Mouse (Mus musculus) hindbrain, embryonic 11.5 days (tissue): ENCODE data around the gene Kat6b. TPM values are rescaled to one million over a fixed set of nuclear protein-coding genes. Genes with fewer than 3 reads are reported as not detected.

Experiments
- ATAC-seq: fragments of 200-750 bp; cut with Nextera tagmentation; 2 replicates; pipeline ENCODE4 v1.8.0; 2017; ENCODE audit warnings: mild to moderate bottlenecking, moderate TSS enrichment, moderate library complexity; ENCODE audit not compliant: low FRiP score
- DNase-seq: peaks from one replicate; pipeline ENCODE4 v3.0.0-alpha.2; 2015; ENCODE audit warnings: low spot score
- H3K27ac ChIP-seq: fragments of 300-500 bp; sonication (generic); 2 replicates; pipeline ENCODE4 v1.5.1; 2014; ENCODE audit warnings: mild to moderate bottlenecking, low read depth, low read length
- H3K27me3 ChIP-seq: fragments of 300-500 bp; sonication (generic); 2 replicates; pipeline ENCODE4 v1.6.1; 2014; ENCODE audit warnings: mild to moderate bottlenecking, low read length, moderate library complexity, mixed read lengths; ENCODE audit not compliant: control insufficient read depth, insufficient read depth
- H3K36me3 ChIP-seq: fragments of 300-500 bp; sonication (generic); 2 replicates; pipeline ENCODE4 v1.6.1; 2014; ENCODE audit warnings: mild to moderate bottlenecking, low read length, moderate library complexity, mixed read lengths; ENCODE audit not compliant: control insufficient read depth, insufficient read depth
- H3K4me1 ChIP-seq: fragments of 300-500 bp; sonication (generic); replicated peaks from 2 replicates; pipeline ENCODE4 v1.6.1; 2014; ENCODE audit warnings: low read length, mixed read lengths; ENCODE audit not compliant: control insufficient read depth, insufficient read depth
- H3K4me2 ChIP-seq: fragments of 300-500 bp; sonication (generic); replicated peaks from 2 replicates; pipeline ENCODE4 v1.6.1; 2014; ENCODE audit warnings: mild to moderate bottlenecking, low read depth, low read length
- H3K4me3 ChIP-seq: fragments of 300-500 bp; sonication (generic); 2 replicates; pipeline ENCODE4 v1.5.1; 2014; ENCODE audit warnings: low read depth, low read length
- H3K9ac ChIP-seq: fragments of 300-500 bp; sonication (generic); 2 replicates; pipeline ENCODE4 v1.6.1; 2014; ENCODE audit warnings: low read depth, low read length
- H3K9me3 ChIP-seq: fragments of 300-500 bp; sonication (generic); 2 replicates; pipeline ENCODE4 v1.6.1; 2016; ENCODE audit warnings: low read length; ENCODE audit not compliant: control insufficient read depth
- WGBS: fragments of 180-500 bp; shearing (Covaris S2); extraction: QIAGEN DNeasy Blood & Tissue Kit; methylation state at CpG from one replicate; pipeline ENCODE4 v1.1.7; 2014; 5-methylcytosine and 5-hydroxymethylcytosine counted together
- polyA plus RNA-seq: library from polyadenylated mRNA; unstranded; fragments of >200 nt; fragmentation: Nextera tagmentation; extraction: Ambion mirVana; gene quantifications from 2 replicates; pipeline ENCODE4 v1.2.1, GENCODE M21; 2014

Gene Kat6b
- polyA plus RNA-seq, 1 experiment from 2014 or later = 24.0 TPM

DNA sequence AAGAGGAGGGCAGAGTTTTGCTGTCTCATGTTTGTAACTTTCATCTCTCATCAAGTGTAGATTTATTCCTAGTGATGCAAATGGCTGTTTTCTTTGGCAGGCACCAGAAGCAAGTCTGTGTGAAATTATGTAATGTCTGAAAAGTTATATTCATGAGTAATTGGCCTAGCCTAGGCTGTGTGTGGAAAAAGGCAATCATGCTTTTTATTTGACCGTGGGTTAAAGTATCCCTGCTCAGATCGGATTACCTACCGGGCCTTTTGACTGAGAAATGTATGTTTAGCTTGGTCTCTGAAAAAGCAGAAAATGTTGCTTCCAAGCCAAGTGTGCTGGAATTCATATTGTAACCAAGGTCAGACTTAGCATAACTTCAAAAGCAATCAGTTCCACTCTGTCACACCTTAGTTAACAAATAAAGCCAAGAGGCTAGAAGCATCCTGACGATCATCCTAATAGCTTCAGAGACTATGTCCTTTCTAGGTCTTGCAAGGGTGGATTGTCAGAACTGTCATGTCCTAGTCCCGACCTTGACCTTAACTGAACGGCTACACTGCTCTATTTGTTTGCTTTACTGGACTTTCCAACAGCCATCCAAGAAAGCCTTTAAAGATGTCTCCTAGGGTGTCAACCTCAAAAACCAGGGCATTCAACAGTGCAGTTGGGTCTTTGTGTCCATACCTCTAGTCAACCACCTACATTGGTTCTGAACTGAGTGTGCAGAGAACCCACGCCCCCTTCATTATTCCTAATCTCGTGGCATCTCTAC, 111.9 kb downstream of the Kat6b start:
- H3K4me3 ChIP-seq = no peak overlapping the region
- 85% methylated on average over 8 of the region's 8 CpGs for WGBS
- no peaks in the 10 kb centered on the region for H3K9me3 ChIP-seq
- no peak overlapping the region for H3K4me2 ChIP-seq
- no peaks in the 10 kb centered on the region for H3K27me3 ChIP-seq
- no peaks in the 10 kb centered on the region for H3K36me3 ChIP-seq
- H3K9ac ChIP-seq = no peak overlapping the region
- no peaks in the 10 kb centered on the region for H3K4me1 ChIP-seq
- ATAC-seq (no peak), DNase-seq (no peak)
- no peak overlapping the region for H3K27ac ChIP-seq

DNA sequence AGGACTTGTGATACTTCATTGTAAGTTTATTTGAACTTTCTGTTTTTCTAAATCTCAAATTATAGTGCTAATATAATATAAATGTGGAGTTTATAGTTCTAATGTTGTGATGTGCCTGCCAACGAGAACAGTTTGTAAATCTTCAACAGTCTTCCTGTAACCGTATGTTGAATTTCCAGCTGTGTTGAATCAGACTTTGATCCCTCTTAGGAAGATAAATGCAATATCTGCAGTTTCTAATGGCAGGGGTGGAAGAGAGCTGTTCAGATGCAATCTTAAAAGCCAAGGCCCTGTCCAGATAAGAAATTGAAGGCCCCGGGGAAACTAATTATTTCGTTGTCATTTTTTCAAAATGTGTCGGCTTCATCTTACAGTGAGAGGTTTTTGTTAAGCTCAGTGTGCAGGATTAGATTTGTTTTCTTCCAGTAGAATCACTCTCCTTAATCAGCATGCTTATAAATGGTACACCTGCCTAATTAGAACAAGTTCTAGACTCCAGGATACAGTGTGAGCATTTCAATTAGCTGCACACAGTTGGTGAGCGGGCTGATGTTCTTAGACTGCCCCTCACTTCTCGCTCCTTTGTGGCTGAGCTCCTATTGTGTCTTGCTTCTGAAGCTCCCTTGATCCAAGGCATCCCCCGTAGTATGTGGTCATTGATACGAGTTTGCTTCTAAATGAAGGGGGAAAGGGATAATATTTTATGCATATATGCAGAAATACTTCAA, 118.4 kb downstream of the Kat6b start:
- WGBS = 58% methylated on average over 9 of the region's 9 CpGs
- H3K9me3 ChIP-seq = no peaks in the 10 kb centered on the region
- H3K4me3 ChIP-seq = no peak overlapping the region
- H3K9ac ChIP-seq = no peak overlapping the region
- no peaks in the 10 kb centered on the region for H3K36me3 ChIP-seq
- peak overlapping the region; percentile 59 for H3K27ac ChIP-seq
- DNase-seq (no peak), ATAC-seq (no peak)
- H3K27me3 ChIP-seq = no peaks in the 10 kb centered on the region
- no peak overlapping the region for H3K4me2 ChIP-seq
- H3K4me1 ChIP-seq = 0 out of 2 replicates have a peak, but pooled peaks cover 4% of the 10 kb centered on the region

DNA sequence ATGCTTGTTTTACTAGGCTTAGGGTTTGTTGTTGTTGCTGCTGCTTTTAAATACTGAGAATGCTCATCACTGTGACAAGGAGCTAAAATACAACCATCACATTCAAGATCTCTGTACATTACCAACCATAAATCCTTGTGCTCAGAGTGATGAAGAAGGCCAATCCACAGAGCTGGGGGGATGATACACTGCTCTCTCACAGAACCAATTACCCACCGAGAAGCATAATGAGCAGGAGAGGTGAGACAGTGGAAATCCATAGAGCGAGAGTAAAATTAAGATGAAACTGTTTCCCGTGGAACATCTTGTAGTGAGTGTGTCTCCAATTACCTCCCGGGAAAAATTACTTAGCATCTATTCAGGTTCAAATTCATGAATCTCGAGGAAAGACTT, 118.9 kb downstream of the Kat6b start:
- ATAC-seq = no peak
- H3K9ac ChIP-seq = no peak overlapping the region

DNA sequence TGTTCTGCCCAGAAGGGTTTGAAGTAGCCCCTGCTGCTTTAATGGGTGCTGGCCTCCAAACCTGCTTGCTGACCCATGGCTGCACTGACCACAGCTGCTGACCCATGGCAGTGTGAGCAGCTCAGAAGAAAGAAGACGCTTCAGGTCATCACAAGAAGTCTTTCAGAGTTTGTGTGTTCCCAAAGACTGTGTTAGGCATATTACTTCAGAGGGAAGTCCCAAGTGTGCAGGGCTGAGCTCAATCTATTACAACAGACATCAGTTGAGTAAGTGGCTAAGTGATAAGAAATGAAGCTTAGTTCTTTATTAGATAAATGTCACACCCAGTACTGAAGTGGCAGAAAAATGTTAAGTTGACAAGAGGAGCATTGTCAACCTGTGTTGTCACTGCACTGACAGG, 119.4 kb downstream of the Kat6b start:
- DNase-seq (no peak), ATAC-seq (no peak)
- no peak overlapping the region for H3K9ac ChIP-seq
- no peaks in the 10 kb centered on the region for H3K9me3 ChIP-seq
- H3K4me3 ChIP-seq = no peak overlapping the region
- H3K36me3 ChIP-seq = no peaks in the 10 kb centered on the region
- 0 out of 2 replicates have a peak overlapping the region, but pooled peaks have one; percentile 59 for H3K27ac ChIP-seq
- 50% methylated on average over 1 of the region's 1 CpGs for WGBS
- H3K4me2 ChIP-seq = no peak overlapping the region
- H3K27me3 ChIP-seq = no peaks in the 10 kb centered on the region
- H3K4me1 ChIP-seq = 0 out of 2 replicates have a peak, but pooled peaks cover 4% of the 10 kb centered on the region

More for the DNA sequence above, 118.9 kb downstream of the Kat6b start:
- Histone ChIP-seq H3K4me2 (no peak overlapping the region), H3K36me3 (no peaks in the 10 kb centered on the region), H3K27me3 (no peaks in the 10 kb centered on the region), H3K4me1 (0 out of 2 replicates have a peak, but pooled peaks cover 4% of the 10 kb centered on the region), H3K4me3 (no peak overlapping the region), H3K9me3 (no peaks in the 10 kb centered on the region), H3K27ac (peak overlapping the region; percentile 59)
- DNase-seq = no peak
- 59% methylated on average over 5 of the region's 5 CpGs for whole genome bisulfite sequencing

DNA sequence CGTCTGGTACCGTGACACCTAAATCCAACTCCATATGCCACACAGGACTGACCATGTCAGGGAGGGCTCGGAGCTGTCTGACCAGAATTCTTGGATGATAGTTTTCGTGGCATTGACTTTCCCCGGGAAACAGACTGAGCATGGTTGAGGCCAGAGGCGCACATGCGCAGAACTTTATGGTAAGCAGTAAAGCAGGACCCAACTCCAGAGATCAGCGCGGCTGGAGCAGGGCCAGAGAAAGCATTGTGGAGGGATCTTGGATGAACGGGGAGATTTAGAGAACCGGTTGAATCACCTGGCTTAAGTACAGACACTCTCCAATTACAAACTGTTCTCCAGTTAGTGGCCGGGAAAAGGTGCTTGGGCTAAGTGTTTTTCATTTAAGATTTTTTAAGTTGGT, 120.9 kb downstream of the Kat6b start:
- Histone ChIP-seq H3K4me2 (no peak overlapping the region), H3K9me3 (no peaks in the 10 kb centered on the region), H3K9ac (no peak overlapping the region), H3K27ac (no peak overlapping the region), H3K4me3 (no peak overlapping the region), H3K27me3 (no peaks in the 10 kb centered on the region), H3K4me1 (0 out of 2 replicates have a peak, but pooled peaks cover 4% of the 10 kb centered on the region), H3K36me3 (no peaks in the 10 kb centered on the region)
- DNase-seq (no peak), ATAC-seq (no peak)
- WGBS = 93% methylated on average over 12 of the region's 12 CpGs

DNA sequence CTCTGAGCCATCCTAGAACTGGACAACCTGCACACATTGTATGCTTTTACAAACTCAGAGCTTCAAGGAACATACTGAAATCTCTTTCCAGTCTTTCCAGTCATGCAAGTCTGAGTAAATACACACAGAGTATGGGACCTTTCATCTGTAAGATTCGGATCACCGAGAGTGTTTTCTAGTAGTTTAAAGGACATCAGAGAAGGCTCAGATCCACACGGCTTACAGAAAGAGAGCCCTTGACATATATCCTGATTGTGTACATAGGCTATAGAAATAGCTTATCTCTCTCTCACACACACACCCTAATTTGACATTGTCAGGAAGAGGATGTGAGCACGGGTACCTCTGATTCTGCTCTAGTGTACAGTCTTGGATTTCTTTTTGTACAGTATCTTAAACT, 121.7 kb downstream of the Kat6b start:
- H3K27me3 ChIP-seq = no peaks in the 10 kb centered on the region
- 75% methylated on average over 4 of the region's 4 CpGs for WGBS
- ATAC-seq (no peak), DNase-seq (no peak)
- H3K9me3 ChIP-seq = no peaks in the 10 kb centered on the region
- H3K9ac ChIP-seq = no peak overlapping the region
- H3K36me3 ChIP-seq = no peaks in the 10 kb centered on the region
- no peak overlapping the region for H3K4me3 ChIP-seq
- no peak overlapping the region for H3K4me2 ChIP-seq
- H3K27ac ChIP-seq = no peak overlapping the region
- H3K4me1 ChIP-seq = 0 out of 2 replicates have a peak, but pooled peaks cover 4% of the 10 kb centered on the region

DNA sequence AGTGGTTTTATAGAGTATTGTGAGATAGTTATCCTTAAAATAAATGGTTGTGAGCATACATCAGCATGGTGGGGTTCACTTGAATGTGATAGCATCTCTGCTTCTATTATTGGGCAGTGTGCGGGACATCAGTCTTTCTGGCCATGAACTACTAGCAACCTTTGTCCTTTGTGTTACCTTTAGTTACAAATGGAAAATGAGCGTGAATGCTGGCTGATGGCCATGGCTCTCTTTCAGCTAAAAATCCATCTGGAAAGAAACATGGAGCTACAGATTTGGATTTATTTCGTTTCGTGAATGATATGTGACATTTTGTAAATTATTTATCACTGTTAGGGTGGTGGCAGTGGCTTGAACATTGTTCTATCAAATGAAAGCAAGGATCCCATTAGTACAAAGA, 126.5 kb downstream of the Kat6b start:
- H3K4me2 ChIP-seq = no peak overlapping the region
- no peak overlapping the region for H3K27ac ChIP-seq
- WGBS = 77% methylated on average over 4 of the region's 4 CpGs
- DNase-seq = no peak
- no peak overlapping the region for H3K9ac ChIP-seq
- H3K36me3 ChIP-seq = no peaks in the 10 kb centered on the region
- no peak for ATAC-seq
- H3K27me3 ChIP-seq = no peaks in the 10 kb centered on the region
- H3K9me3 ChIP-seq = no peaks in the 10 kb centered on the region
- H3K4me3 ChIP-seq = no peak overlapping the region
- H3K4me1 ChIP-seq = 0 out of 2 replicates have a peak, but pooled peaks cover 2% of the 10 kb centered on the region

DNA sequence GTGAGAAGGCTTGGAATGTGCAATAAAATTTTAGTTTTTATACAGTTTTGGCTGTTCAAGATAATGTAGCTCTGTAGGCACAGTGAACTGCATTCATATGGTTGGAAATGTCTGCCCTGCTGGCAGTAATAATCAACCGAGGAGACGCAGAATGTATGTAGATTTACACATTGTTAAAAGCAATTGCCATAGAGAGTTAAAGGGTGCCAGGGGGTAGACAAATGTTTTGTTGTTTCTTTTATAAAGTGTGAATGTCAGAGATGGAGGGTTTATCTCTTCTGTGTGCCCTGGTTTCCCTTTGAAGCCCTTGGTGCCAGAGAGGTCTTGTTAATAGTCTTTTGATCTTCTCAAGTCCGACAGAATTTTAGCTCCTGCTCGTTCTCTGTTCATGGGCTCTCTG, 127.7 kb downstream of the Kat6b start:
- H3K27me3 ChIP-seq = no peaks in the 10 kb centered on the region
- H3K4me2 ChIP-seq = no peak overlapping the region
- no peak overlapping the region for H3K27ac ChIP-seq
- H3K4me3 ChIP-seq = no peak overlapping the region
- no peak for DNase-seq
- no peaks in the 10 kb centered on the region for H3K36me3 ChIP-seq
- H3K9ac ChIP-seq = no peak overlapping the region
- ATAC-seq = no peak
- H3K4me1 ChIP-seq = 0 out of 2 replicates have a peak, but pooled peaks cover 2% of the 10 kb centered on the region
- WGBS = 44% methylated on average over 4 of the region's 4 CpGs
- no peaks in the 10 kb centered on the region for H3K9me3 ChIP-seq
